Mouse (Mus musculus) layer of hippocampus, adult 2 months (tissue): ENCODE results near the gene Pdik1l. TPM values are rescaled to one million over a fixed set of nuclear protein-coding genes. Genes with fewer than 3 reads are reported as not detected.

ENCODE experiments used
- DNase-seq, 2 experiments: peaks; one replicate each; pipeline ENCODE4 v3.0.0; 2022; ENCODE audit warnings: low spot score in 2 of 2
- H3K27ac ChIP-seq: fragments of 200-600 bp; 2 replicates; pipeline ENCODE4 v1.8.1; 2022
- H3K4me3 ChIP-seq: fragments of 200-600 bp; 2 replicates; pipeline ENCODE4 v1.8.1; 2022; ENCODE audit warnings: mild to moderate bottlenecking
- CTCF ChIP-seq: fragments of 200-600 bp; conservative IDR thresholded peaks from 2 replicates; pipeline ENCODE4 v1.8.1; 2022; ENCODE audit warnings: antibody characterized with exemption, mild to moderate bottlenecking, moderate library complexity
- total RNA-seq, 2 experiments: library from RNA; stranded (reverse); gene quantifications; 2 replicates each; pipeline ENCODE4 v1.2.3; 2021

Pdik1l gene
- total RNA-seq, 2 experiments from 2014 or later, result 16.9 to 18.6 TPM

DNA sequence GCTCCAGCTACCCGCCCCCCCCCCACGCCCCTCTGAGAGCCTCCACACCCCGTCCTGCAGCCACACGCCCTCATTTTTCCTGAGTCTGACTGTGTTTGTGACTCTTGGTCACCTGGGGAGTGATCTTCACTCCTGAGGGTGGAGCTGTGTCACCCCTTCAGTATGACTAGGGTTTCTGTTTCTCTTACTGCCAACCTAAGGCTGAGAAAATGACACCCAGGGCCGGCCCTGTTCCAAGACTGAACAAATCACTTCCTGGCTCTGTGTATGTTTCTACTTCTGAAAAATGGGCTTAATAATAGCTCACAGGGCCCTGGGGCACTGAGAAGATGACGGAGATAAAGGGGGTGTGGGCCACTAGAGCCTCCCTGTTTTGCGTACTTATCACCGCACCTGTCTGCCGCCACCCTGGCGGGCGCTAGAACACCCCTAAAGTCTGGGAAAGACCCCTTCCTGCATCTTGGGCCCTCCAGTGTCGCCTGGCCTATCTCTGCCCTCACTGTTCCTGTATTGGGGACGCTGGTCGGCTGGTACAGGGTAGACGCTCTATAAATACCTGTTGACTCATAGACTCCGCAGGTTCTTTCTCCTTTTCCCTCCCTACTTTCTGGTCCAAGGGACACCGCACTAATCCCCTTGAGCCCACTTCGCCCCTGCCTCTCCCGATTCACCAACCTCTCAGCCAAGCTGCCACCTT lies 50.0 kb downstream of the Pdik1l start:
- no peak for TF ChIP-seq CTCF
- H3K27ac ChIP-seq, result no peak overlapping the region
- no peak for DNase-seq
- no peak overlapping the region; the same call in 1 of the 2 replicates for H3K4me3 ChIP-seq

DNA sequence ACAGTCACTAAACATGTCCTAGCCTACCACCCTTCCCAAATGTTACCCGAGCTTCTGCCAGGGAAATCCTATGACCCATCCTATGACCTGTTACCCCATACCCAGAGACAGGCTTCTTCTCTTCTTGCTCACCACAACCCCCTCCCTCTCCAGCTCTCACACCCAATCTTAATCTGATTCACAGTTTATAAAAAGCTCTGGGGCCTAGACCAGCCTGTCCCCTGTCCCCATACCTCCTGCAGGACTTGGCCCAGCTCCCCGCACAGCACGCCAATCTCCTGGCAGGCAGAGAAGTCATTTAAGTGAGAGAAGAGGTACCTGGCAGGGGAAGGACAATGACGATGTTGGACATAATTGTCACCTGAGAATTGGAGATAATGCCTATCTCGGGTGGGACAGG lies 52.8 kb downstream of the Pdik1l start:
- no peak for DNase-seq
- no peak overlapping the region for H3K4me3 ChIP-seq
- TF ChIP-seq CTCF, result no peak
- H3K27ac ChIP-seq, result no peak overlapping the region

DNA sequence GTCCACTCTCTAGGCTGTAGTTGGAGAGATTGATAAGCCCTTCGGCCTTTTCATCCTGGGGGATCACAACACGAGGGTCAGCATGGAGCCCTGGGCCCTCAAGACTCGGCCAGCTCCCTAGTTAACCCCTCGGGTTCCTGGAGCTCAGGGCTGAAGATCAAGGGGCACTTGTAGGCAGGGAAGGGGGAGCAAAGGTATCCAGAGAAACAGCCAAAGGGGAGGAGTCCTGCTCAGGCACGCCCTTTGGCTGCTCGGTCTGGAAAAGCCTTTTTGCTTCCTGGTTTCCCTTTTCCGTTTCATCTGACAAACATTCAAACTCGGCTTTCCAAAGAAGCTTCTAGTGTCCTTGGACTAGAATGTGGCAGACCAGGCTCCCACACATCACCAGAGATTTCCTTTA lies 57.3 kb downstream of the Pdik1l start:
- TF ChIP-seq CTCF, result no peak
- no peak overlapping the region for H3K27ac ChIP-seq
- no peak overlapping the region for H3K4me3 ChIP-seq
- DNase-seq, result no peak

DNA sequence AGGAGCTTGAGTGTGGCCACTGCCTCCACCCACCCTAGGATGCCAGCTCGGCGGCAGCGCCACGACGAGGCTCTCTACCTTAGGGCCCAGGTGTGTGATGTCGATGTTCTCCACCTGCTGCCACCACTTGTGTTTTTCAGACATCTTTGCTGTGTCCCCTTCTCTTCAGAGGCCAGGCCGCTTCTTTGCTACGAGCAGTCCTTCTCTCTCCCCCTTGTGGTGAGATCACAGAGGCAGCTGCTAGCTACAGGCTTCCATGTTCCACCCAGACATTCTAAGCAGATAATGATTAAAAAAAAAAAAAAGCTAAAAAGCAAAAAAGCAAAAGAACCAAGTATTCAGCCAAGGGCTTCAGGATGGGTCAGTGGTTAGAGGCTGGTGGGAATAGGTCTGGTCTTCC lies 60.5 kb downstream of the Pdik1l start, which contains the start of gene Catsper4:
Gene Catsper4, minus strand, starts transcription at position 190 of the 400 bp plus-strand sequence.
- peak; percentile 73 for TF ChIP-seq CTCF
- Histone ChIP-seq H3K27ac (no peak within 1 kb of the TSS), H3K4me3 (no peak within 1 kb of the TSS)
- no peak for DNase-seq

Other genes starting within 250 kb of the Pdik1l start
- not detected for gene Zfp683, start 234.1 kb downstream of the Pdik1l start, total RNA-seq
- 1 to 10 TPM; 2.7 to 3.0 TPM for gene Crybg2, start 227.1 kb downstream of the Pdik1l start, total RNA-seq
- 1 to 10 TPM; 1.1 to 3.8 TPM for gene Cd52, start 192.8 kb downstream of the Pdik1l start, total RNA-seq
- gene Ubxn11, start 185.3 kb downstream of the Pdik1l start, total RNA-seq, result 10 to 100 TPM; 34.0 to 42.4 TPM
- 100 to 1,000 TPM; 257 to 267 TPM for gene Sh3bgrl3, start 159.1 kb downstream of the Pdik1l start, total RNA-seq
- 10 to 100 TPM; 14.3 to 17.2 TPM for gene Cep85, start 100.8 kb downstream of the Pdik1l start, total RNA-seq
- not detected for gene Gm7534, start 84.9 kb downstream of the Pdik1l start, total RNA-seq
- gene Catsper4, start 60.5 kb downstream of the Pdik1l start, total RNA-seq, result under 1 TPM in 1 of 2 experiments, not detected in 1; 0.90 TPM
- gene Cnksr1, start 49.5 kb downstream of the Pdik1l start, total RNA-seq, result under 1 TPM; 0.38 to 0.66 TPM
- not detected for gene E130218I03Rik, start 44.2 kb downstream of the Pdik1l start, total RNA-seq
- gene Zfp593, start 42.3 kb downstream of the Pdik1l start, total RNA-seq, result 10 to 100 TPM in 1 of 2 experiments, 1 to 10 TPM in 1; 9.0 to 10.0 TPM
- gene Gm30191, start 41.0 kb downstream of the Pdik1l start, total RNA-seq, result not detected
- 1 to 10 TPM; 2.7 to 4.0 TPM for gene Grrp1, start 33.8 kb downstream of the Pdik1l start, total RNA-seq
- not detected for gene Trim63, start 27.2 kb upstream of the Pdik1l start, total RNA-seq
- not detected for gene Slc30a2, start 55.3 kb upstream of the Pdik1l start, total RNA-seq
- 10 to 100 TPM; 44.7 to 46.5 TPM for gene Extl1, start 96.0 kb upstream of the Pdik1l start, total RNA-seq
- 1 to 10 TPM; 6.6 to 9.0 TPM for gene Pafah2, start 108.4 kb upstream of the Pdik1l start, total RNA-seq
- 100 to 1,000 TPM; 362 to 369 TPM for gene Stmn1, start 180.4 kb upstream of the Pdik1l start, total RNA-seq
- 10 to 100 TPM; 60.2 to 64.7 TPM for gene Paqr7, start 208.8 kb upstream of the Pdik1l start, total RNA-seq
- under 1 TPM; 0.56 to 0.67 TPM for gene Aunip, start 223.1 kb upstream of the Pdik1l start, total RNA-seq
- 10 to 100 TPM; 69.3 to 72.5 TPM for gene Mtfr1l, start 247.5 kb upstream of the Pdik1l start, total RNA-seq